Mouse (Mus musculus) lung, embryonic 15.5 days (tissue): ENCODE data around the gene Olfr1112. TPM values are rescaled to one million over a fixed set of nuclear protein-coding genes. Genes with fewer than 3 reads are reported as not detected.
"Not testable (repeated sequence)": the region's sequence is repeated elsewhere in the genome, so short reads cannot be mapped to it uniquely, and the experiment has no call there.

Experiments
- ATAC-seq: fragments of 200-750 bp; cut with Nextera tagmentation; 2 replicates; pipeline ENCODE4 v1.8.0; 2017; ENCODE audit warnings: moderate number of reproducible peaks, borderline replicate concordance; ENCODE audit not compliant: low FRiP score, low TSS enrichment; ENCODE audit errors: extremely low read depth
- H3K27ac ChIP-seq: fragments of 300-500 bp; sonication (generic); 2 replicates; pipeline ENCODE4 v1.5.1; 2015; ENCODE audit warnings: moderate library complexity, mild to moderate bottlenecking, inconsistent platforms
- H3K27me3 ChIP-seq: fragments of 300-500 bp; sonication (generic); 2 replicates; pipeline ENCODE4 v1.6.1; 2015; ENCODE audit warnings: inconsistent platforms
- H3K36me3 ChIP-seq: fragments of 300-500 bp; sonication (generic); 2 replicates; pipeline ENCODE4 v1.6.1; 2015; ENCODE audit warnings: inconsistent platforms
- H3K4me1 ChIP-seq: fragments of 300-500 bp; sonication (generic); 2 replicates; pipeline ENCODE4 v1.6.1; 2015; ENCODE audit warnings: inconsistent platforms
- H3K4me2 ChIP-seq: fragments of 300-500 bp; sonication (generic); 2 replicates; pipeline ENCODE4 v1.6.1; 2015; ENCODE audit warnings: inconsistent platforms, mild to moderate bottlenecking, moderate library complexity
- H3K4me3 ChIP-seq: fragments of 300-500 bp; sonication (generic); 2 replicates; pipeline ENCODE4 v1.5.1; 2015; ENCODE audit warnings: mild to moderate bottlenecking, inconsistent platforms
- H3K9ac ChIP-seq: fragments of 300-500 bp; sonication (generic); 2 replicates; pipeline ENCODE4 v1.6.1; 2015; ENCODE audit warnings: inconsistent platforms
- H3K9me3 ChIP-seq: fragments of 300-500 bp; sonication (generic); 2 replicates; pipeline ENCODE4 v1.6.1; 2016; ENCODE audit warnings: inconsistent platforms
- WGBS: fragments of 180-500 bp; shearing (Covaris S2); methylation state at CpG from one replicate; pipeline ENCODE4 v1.1.7; 2015; 5-methylcytosine and 5-hydroxymethylcytosine counted together
- polyA plus RNA-seq: library from polyadenylated mRNA; unstranded; fragments of >200 nt; fragmentation: Nextera tagmentation; extraction: Ambion mirVana; gene quantifications from 2 replicates; pipeline ENCODE4 v1.2.1, GENCODE M21; 2015

Gene Olfr1112
- not detected in 2 replicates for polyA plus RNA-seq

- Histone ChIP-seq H3K9ac (no peak within 1 kb of the TSS), H3K36me3 (no peaks in the 10 kb centered on the region), H3K4me1 (no peaks in the 10 kb centered on the region), H3K4me3 (no peak within 1 kb of the TSS), H3K27ac (no peak within 1 kb of the TSS), H3K27me3 (no peaks in the 10 kb centered on the region), H3K9me3 (no peaks in the 10 kb centered on the region), H3K4me2 (no peak within 1 kb of the TSS)
- WGBS: 71% methylated on average over 1 of the region's 1 CpGs
- no peak for ATAC-seq
These were observed at the start of gene Olfr1112 for GRCm38 (mm10) chr2:87187498-87187897. Gene Olfr1112, plus strand, starts transcription at chr2:87187798.

DNA sequence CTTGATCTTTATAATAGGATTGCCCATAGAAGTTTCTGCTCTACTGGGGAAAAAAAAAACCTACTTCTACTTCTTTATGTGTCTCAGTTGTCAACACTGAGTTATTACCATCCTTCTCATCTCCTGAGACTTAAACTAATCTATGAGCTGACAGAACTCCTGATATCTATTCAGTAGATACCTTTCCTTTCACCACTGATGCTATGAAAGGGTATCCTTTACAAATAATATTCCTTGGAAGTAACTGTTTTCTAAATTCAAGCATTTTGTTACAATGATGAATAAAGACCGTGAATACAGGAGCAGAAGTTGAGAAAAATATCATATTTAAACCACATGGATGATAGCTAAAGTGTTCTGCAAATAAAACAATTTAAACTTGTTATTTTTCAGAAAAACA, 47.4 kb upstream of the Olfr1112 start, which contains the start of gene Olfr1110:
TSS of gene Olfr1110 (minus strand) at position 101 of the 400 bp plus-strand sequence.
- no peaks in the 10 kb centered on the region for H3K9me3 ChIP-seq
- WGBS: 71% methylated on average over 1 of the region's 1 CpGs
- H3K9ac ChIP-seq: no peak within 1 kb of the TSS
- H3K4me3 ChIP-seq: no peak within 1 kb of the TSS
- no peak within 1 kb of the TSS for H3K4me2 ChIP-seq
- H3K27me3 ChIP-seq: no peaks in the 10 kb centered on the region
- H3K4me1 ChIP-seq: no peaks in the 10 kb centered on the region
- H3K36me3 ChIP-seq: no peaks in the 10 kb centered on the region
- ATAC-seq: no peak
- H3K27ac ChIP-seq: no peak within 1 kb of the TSS

- no peaks in the 10 kb centered on the region for H3K27me3 ChIP-seq
- H3K36me3 ChIP-seq: no peaks in the 10 kb centered on the region
- no peaks in the 10 kb centered on the region for H3K9me3 ChIP-seq
- H3K4me2 ChIP-seq: no peak within 1 kb of the TSS
- ATAC-seq: no peak
- H3K9ac ChIP-seq: no peak within 1 kb of the TSS
- H3K4me1 ChIP-seq: no peaks in the 10 kb centered on the region
- H3K4me3 ChIP-seq: no peak within 1 kb of the TSS
- no peak within 1 kb of the TSS for H3K27ac ChIP-seq
These were observed 35.1 kb upstream of the Olfr1112 start, which contains the start of gene Olfr1111 for GRCm38 (mm10) chr2:87152524-87152923. Gene Olfr1111, minus strand, starts transcription at chr2:87152624.

DNA sequence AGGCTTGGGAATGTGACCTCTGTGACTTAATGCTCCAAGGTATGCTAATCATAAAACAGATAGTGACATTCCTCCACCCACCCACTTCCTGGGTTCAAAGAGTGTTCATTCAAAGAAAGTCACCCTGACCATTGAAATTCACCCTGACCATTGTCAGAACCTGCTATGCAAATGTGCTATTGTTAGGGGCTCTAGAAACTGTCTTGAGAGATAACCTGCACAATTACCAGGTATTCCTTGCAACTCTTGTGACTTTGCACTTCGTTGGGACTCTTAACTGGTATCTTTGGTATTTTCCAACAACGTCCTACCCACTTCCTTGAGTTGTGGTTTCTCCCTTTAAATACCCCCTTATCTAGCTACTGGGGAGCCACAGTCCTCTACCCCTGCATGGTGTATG, 19.9 kb upstream of the Olfr1112 start:
- not testable (repeated sequence) for H3K27ac ChIP-seq, H3K27me3 ChIP-seq, H3K36me3 ChIP-seq, ATAC-seq, H3K4me2 ChIP-seq, H3K9me3 ChIP-seq, H3K9ac ChIP-seq, H3K4me1 ChIP-seq, H3K4me3 ChIP-seq
- WGBS: 75% methylated on average over 2 of the region's 2 CpGs

- Histone ChIP-seq H3K36me3 (no peaks in the 10 kb centered on the region), H3K4me3 (no peak within 1 kb of the TSS), H3K4me2 (no peak within 1 kb of the TSS), H3K27me3 (no peaks in the 10 kb centered on the region), H3K9ac (no peak within 1 kb of the TSS), H3K4me1 (no peaks in the 10 kb centered on the region), H3K27ac (no peak within 1 kb of the TSS), H3K9me3 (no peaks in the 10 kb centered on the region)
- WGBS: 82% methylated on average over 2 of the region's 2 CpGs
- no peak for ATAC-seq
These were observed 21.1 kb downstream of the Olfr1112 start, which contains the start of gene Olfr1113 for GRCm38 (mm10) chr2:87208670-87209069. Gene Olfr1113, plus strand, starts transcription at chr2:87208970.

Other genes starting within 250 kb of the Olfr1112 start
- not detected in 2 replicates for gene Olfr1099, start 227.1 kb upstream of the Olfr1112 start, polyA plus RNA-seq
- not detected in 2 replicates for gene Olfr1100, start 207.8 kb upstream of the Olfr1112 start, polyA plus RNA-seq
- not detected in 2 replicates for gene Olfr1101, start 196.6 kb upstream of the Olfr1112 start, polyA plus RNA-seq
- gene Olfr1102, start 189.4 kb upstream of the Olfr1112 start, polyA plus RNA-seq: not detected in 2 replicates
- gene Olfr1104, start 160.7 kb upstream of the Olfr1112 start, polyA plus RNA-seq: not detected in 2 replicates
- gene Olfr1105, start 151.3 kb upstream of the Olfr1112 start, polyA plus RNA-seq: not detected in 2 replicates
- not detected in 2 replicates for gene Olfr1106, start 135.5 kb upstream of the Olfr1112 start, polyA plus RNA-seq
- gene Olfr1107, start 112.0 kb upstream of the Olfr1112 start, polyA plus RNA-seq: not detected in 2 replicates
- not detected in 2 replicates for gene Olfr1109, start 91.8 kb upstream of the Olfr1112 start, polyA plus RNA-seq
- not detected in 2 replicates for gene Olfr259, start 73.2 kb upstream of the Olfr1112 start, polyA plus RNA-seq
- gene Olfr1110, start 47.5 kb upstream of the Olfr1112 start, polyA plus RNA-seq: not detected in 2 replicates
- gene Olfr1111, start 35.2 kb upstream of the Olfr1112 start, polyA plus RNA-seq: not detected in 2 replicates
- gene Olfr1113, start 21.2 kb downstream of the Olfr1112 start, polyA plus RNA-seq: not detected in 2 replicates
- gene Olfr1115, start 60.2 kb downstream of the Olfr1112 start, polyA plus RNA-seq: not detected in 2 replicates
- gene Olfr1116, start 79.7 kb downstream of the Olfr1112 start, polyA plus RNA-seq: not detected in 2 replicates
- not detected in 2 replicates for gene Olfr1118, start 119.8 kb downstream of the Olfr1112 start, polyA plus RNA-seq
- gene Olfr1120, start 167.0 kb downstream of the Olfr1112 start, polyA plus RNA-seq: not detected in 2 replicates
- gene Olfr1121, start 182.1 kb downstream of the Olfr1112 start, polyA plus RNA-seq: not detected in 2 replicates
- gene Olfr1122, start 198.1 kb downstream of the Olfr1112 start, polyA plus RNA-seq: not detected in 2 replicates
- gene Olfr1123, start 228.8 kb downstream of the Olfr1112 start, polyA plus RNA-seq: not detected in 2 replicates
- gene Olfr1124, start 242.5 kb downstream of the Olfr1112 start, polyA plus RNA-seq: 0.07 and 0.09 TPM in 2 replicates